Mouse (Mus musculus) A20 (cell line): ENCODE measurements around the gene Cep350.

ENCODE experiments used
- DNase-seq: peaks from one replicate; pipeline ENCODE4 v3.0.0-alpha.2; 2011; ENCODE audit warnings: low read depth, low spot score

Gene Cep350

DNA sequence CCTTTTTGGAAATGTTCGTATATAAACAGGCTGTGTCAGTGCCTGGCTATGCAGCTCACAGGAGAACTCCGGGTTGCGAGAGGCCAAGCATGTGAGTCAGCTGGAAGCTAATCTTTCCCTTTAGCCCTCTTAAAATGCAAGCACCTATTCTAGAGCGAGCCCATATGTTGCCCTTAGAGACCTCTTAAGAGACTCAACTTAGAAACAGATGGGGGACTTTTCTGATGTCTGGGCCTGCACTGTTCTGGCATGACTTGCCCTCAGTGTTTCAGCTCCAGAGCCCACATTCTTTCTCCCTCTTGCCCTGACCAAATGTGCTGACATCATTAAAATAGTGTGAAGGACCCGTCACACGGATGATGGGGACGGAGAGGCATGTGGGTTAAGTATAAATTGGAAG, 162.4 kb downstream of the Cep350 start:
- DNase-seq = no peak

DNA sequence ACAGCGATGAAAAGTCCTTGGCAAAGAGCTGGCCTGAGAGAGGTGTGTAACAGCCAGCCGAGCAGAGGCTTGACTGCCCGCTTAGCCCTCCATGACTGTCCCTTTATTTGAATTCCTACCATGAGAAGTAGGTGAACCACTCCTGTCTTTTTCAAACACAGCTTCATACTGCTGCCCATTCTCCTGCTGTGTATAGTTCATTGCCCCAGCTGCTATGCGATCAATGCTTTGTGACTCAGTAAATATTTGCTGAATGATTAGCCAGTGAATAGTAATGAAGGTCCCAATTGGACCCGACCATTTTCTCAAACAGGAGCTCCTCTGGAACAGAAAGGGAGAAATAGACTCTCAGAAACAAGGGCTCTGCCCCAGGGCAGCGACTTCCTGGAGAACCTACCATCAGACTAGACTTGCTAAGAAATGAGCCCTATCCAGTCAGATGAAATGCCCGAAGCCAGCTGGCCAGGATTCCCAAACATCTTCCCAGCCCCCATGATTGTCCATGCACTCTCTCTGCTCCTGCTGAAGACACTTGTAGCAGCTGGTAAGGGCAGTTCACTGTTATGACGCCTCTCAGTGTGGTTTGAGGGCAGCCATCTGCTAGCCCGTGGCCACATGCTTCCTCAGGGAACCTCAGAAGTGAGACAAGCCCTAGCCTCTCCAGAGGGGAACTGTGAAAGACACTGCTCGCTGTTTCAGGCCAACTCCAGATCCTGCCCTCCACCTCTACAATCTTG, 163.2 kb downstream of the Cep350 start:
- no peak for DNase-seq

DNA sequence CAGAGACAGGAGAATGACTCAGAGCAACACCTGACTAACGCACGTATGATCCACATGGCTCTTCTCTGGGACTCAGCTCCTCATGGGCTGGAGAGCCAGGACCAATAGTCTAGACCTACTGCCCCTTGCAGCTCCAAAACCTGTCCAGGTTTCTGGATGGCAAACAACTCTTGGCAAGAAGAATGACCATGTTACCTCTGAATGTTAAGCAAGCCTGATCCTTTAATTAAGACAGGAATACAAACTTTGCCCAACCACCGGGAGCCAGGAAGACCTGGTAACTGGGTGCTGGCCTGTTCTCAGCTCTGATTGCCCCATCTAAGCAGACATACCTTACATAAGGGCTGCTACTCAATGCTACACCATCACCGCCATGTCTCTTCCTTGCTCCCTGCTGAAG, 164.8 kb downstream of the Cep350 start:
- DNase-seq = no peak

DNA sequence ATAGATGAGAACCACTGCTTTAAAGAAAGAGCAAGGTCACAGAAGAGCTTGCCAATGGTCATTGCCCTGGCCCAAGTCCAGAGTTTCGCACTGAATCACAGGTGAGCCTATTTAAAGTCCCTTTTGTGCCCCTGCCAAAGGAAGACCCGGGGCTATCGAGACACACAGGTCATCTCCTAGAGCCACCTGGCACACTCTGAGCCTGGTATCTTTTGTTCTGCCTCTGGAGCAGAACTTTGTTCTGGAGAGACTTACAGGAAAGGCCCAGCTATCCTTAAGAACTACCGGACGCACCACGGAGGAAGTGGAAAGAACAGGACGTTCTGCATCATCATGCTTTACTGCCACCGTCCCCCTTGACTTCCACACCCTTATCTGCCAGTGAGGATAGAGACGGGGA, 167.4 kb downstream of the Cep350 start:
- no peak for DNase-seq

DNA sequence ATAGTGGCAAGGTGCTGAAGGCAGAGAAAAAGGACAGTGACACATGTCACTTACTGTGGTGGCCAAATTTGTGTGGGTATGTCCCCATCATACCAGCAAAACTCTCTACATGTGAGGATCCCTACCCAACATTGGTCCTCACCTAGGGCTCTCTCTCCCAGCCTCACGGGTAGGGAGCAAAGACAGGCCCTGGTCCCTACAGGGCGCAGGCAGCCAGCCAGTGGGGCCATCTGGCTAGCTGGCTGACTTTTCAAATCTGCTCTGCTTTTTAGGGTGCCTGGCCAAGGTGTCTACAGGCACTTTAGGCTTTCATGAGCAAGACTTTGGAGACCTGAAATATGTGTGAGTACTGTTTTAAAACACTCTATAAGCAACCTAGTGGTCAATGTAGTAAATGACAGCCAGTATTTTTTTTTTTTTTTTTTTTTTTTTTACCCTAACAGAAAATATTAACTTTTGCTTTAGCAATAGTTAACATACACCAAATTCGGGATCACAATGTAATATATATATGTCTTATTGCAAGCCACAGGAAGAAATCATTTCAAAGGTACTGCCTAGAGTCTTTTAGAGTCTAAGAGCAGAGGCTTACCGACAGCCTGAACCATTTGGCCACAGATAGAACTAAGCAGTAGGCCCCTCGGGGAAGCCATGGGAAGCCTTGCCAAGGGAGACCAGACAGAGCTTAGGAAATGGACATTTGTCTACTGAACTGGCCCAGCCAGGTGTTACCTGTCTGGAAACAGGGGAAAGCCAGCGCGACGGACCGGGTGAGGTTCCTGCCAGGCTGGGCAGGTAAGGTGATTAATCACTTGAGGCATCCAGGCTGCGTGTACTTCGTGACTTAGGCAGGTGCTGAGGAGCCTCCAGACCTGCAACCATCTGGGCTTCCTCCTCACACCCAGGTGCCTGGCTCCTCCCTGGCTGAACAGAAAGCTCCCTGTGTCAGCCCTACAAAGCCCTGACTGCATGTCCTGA, 171.8 kb downstream of the Cep350 start:
- DNase-seq = no peak

GRCm38 (mm10) chr1:155798000-155798399, 175.1 kb downstream of the Cep350 start:
- no peak for DNase-seq

DNA sequence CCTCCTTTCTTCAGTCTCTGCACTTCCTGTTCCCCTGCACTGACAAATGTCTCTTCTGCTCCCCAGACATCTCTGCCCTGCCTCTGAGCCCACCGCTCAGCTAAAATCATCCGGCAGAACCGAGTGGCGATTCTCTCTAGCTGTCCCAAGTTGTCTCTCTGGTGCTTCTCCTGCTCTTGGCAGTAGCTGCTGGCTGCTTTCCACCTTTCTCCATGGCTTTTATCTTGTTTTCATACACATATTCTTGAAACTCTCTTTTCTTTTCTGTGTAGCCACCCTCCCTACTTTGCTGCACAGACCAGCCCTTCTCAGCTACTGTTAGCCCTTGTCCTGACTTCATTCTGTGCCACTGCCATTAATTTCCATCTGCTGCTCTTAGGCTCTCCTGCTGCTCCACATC, 175.6 kb downstream of the Cep350 start:
- DNase-seq = no peak

DNA sequence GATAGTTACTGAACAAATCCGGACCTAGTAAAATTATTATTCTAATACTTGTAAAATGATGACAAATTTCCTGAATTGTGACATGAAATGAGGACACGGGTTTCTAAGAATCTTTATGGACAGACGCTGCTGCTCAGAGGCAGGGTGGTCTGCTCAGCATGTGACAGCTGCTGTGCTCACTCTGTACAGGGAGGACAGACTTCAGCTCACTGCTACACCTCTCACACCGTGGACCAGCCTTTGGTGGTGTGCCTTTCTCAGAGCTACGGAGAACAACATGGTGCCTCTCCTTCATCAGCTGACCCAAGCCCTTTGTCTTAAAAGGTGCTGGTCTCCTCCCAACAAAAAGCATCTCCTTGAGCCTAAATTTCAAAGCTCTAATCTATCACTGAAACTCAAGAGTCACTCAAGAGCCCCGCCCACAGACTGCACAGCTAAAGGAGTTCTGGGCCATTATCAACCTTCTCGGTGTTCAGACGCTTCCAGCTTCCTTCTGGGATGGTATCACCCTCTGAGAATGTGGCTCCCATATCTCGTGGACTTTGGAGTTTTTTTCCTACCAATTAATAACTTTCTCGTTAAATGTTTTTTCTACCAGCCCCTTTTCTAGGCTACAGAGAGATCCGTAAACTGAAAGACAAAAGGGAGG, 176.2 kb downstream of the Cep350 start:
- no peak for DNase-seq

DNA sequence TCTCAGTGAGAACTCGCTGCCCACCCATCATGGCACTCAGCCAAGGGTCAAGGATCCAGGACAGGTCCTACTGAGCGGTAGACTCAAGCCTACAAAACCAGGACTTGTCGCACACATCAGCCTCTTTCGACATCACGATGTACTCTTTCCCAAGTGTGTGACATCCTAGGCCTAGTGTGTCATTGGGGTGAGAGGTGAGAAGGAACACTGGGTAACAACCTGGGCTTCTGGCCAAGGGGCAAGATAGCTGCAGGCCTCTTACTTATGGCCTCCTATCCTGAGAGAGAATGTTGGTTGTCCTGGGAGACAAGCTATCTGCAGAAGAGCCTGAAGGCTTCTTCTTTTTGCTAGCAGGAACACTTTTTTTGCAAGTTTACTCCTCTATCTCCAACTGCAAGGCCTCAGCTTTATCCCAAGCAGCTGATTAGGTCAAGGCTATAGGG, 177.2 kb downstream of the Cep350 start:
- DNase-seq = no peak
